Mouse (Mus musculus) myocyte (in vitro differentiated cells): ENCODE measurements around the gene Agpat4. TPM values are rescaled to one million over a fixed set of nuclear protein-coding genes. Genes with fewer than 3 reads are reported as not detected.

ENCODE experiments used
- H3K27me3 ChIP-seq: one replicate; pipeline ENCODE4 v1.6.1; 2011; ENCODE audit not compliant: control insufficient read depth, insufficient read depth, insufficient read length
- H3K36me3 ChIP-seq: one replicate; pipeline ENCODE4 v1.6.1; 2011; ENCODE audit not compliant: control insufficient read depth, insufficient read depth
- H3K4me2 ChIP-seq: one replicate; pipeline ENCODE4 v1.6.1; 2011; ENCODE audit warnings: low read depth, control low read depth
- H3K4me3 ChIP-seq: one replicate; pipeline ENCODE4 v1.5.1; 2011; ENCODE audit warnings: mild to moderate bottlenecking, control low read depth, moderate library complexity
- H3K79me2 ChIP-seq: one replicate; pipeline ENCODE4 v1.6.1; 2011; ENCODE audit not compliant: control insufficient read depth, insufficient read depth
- H3ac ChIP-seq: one replicate; pipeline ENCODE4 v1.6.1; 2011; ENCODE audit not compliant: control insufficient read depth, insufficient read length
- CEBPB ChIP-seq: IDR thresholded peaks from 2 replicates; pipeline ENCODE4 v1.6.1; 2011; ENCODE audit warnings: mild to moderate bottlenecking, moderate library complexity; ENCODE audit not compliant: poor library complexity, insufficient read depth, severe bottlenecking
- E2F4 ChIP-seq: IDR thresholded peaks from one replicate; pipeline ENCODE4 v1.6.1; 2011; ENCODE audit warnings: mild to moderate bottlenecking, control low read depth, moderate library complexity; ENCODE audit not compliant: insufficient read depth
- MAX ChIP-seq: IDR thresholded peaks from one replicate; pipeline ENCODE4 v1.6.1; 2011; ENCODE audit warnings: low read depth, mild to moderate bottlenecking, control low read depth
- MYOD1 ChIP-seq, 3 experiments: IDR thresholded peaks; one replicate each; pipeline ENCODE4 v1.6.1; 2011; ENCODE audit warnings: control low read depth in 2 of 3, low read depth in 2 of 3, mild to moderate bottlenecking in 2 of 3, moderate library complexity in 1 of 3; ENCODE audit not compliant: insufficient read length in 2 of 3, control insufficient read depth in 1 of 3
- MYOG ChIP-seq, 3 experiments: IDR thresholded peaks; one replicate each; pipeline ENCODE4 v1.6.1; 2011; ENCODE audit warnings: control low read depth in 2 of 3, low read depth in 2 of 3, mild to moderate bottlenecking in 2 of 3; ENCODE audit not compliant: insufficient read length in 2 of 3, control insufficient read depth in 1 of 3, insufficient read depth in 1 of 3
- POLR2A ChIP-seq: IDR thresholded peaks from one replicate; pipeline ENCODE4 v1.6.1; 2011; ENCODE audit warnings: low read depth, mild to moderate bottlenecking, control low read depth, moderate library complexity; ENCODE audit not compliant: insufficient read length
- POLR2AphosphoS2 ChIP-seq: IDR thresholded peaks from one replicate; pipeline ENCODE4 v1.6.1; 2011; ENCODE audit warnings: low read depth, control low read depth; ENCODE audit not compliant: insufficient read length
- REST ChIP-seq: IDR thresholded peaks from one replicate; pipeline ENCODE4 v1.6.1; 2011; ENCODE audit warnings: mild to moderate bottlenecking, control low read depth, moderate library complexity; ENCODE audit not compliant: insufficient read depth, insufficient read length
- SRF ChIP-seq: IDR thresholded peaks from one replicate; pipeline ENCODE4 v1.6.1; 2011; ENCODE audit warnings: low read depth; ENCODE audit not compliant: control insufficient read depth, insufficient read length
- TCF12 ChIP-seq: IDR thresholded peaks from one replicate; pipeline ENCODE4 v1.6.1; 2011; ENCODE audit warnings: mild to moderate bottlenecking, control low read depth; ENCODE audit not compliant: poor library complexity, insufficient read depth, severe bottlenecking
- TCF3 ChIP-seq: IDR thresholded peaks from one replicate; pipeline ENCODE4 v1.6.1; 2011; ENCODE audit warnings: low read depth, control low read depth; ENCODE audit not compliant: insufficient read length
- USF1 ChIP-seq: IDR thresholded peaks from one replicate; pipeline ENCODE4 v1.6.1; 2011; ENCODE audit warnings: low read depth, mild to moderate bottlenecking, control low read depth, moderate library complexity
- polyA plus RNA-seq: library from polyadenylated mRNA; unstranded; fragments of >200 nt; fragmentation: generic; extraction: Trizol; gene quantifications from one replicate; pipeline ENCODE4 v1.2.1, GENCODE M21; 2012; ENCODE audit warnings: missing spikeins

The Agpat4 gene
- polyA plus RNA-seq, 1 experiment, result 35.8 TPM

- no peaks in the 10 kb centered on the region for H3K79me2 ChIP-seq
- no peak overlapping the region for H3K4me3 ChIP-seq
- H3ac ChIP-seq, result no peak overlapping the region
- H3K4me2 ChIP-seq, result no peak overlapping the region
- no peaks in the 10 kb centered on the region for H3K27me3 ChIP-seq
- H3K36me3 ChIP-seq, result peaks cover 13% of the 10 kb centered on the region
- TF ChIP-seq MAX (no peak), E2F4 (no peak), POLR2A (no peak), REST (no peak), TCF3 (no peak), USF1 (no peak), POLR2AphosphoS2 (no peak), MYOD1 (IDR thresholded peaks at IDR 0.05; ENCODE audit: control insufficient read depth in 1 of 3, insufficient read length in 2 of 3, low read depth in 2 of 3) (no peak), SRF (no peak), MYOG (IDR thresholded peaks at IDR 0.05; ENCODE audit: control insufficient read depth in 1 of 3, insufficient read depth in 1 of 3, insufficient read length in 2 of 3, low read depth in 2 of 3) (no peak), CEBPB (no peak), TCF12 (no peak)
Observed at GRCm38 (mm10) chr17:12250581-12250980, 132.1 kb downstream of the Agpat4 start.

DNA sequence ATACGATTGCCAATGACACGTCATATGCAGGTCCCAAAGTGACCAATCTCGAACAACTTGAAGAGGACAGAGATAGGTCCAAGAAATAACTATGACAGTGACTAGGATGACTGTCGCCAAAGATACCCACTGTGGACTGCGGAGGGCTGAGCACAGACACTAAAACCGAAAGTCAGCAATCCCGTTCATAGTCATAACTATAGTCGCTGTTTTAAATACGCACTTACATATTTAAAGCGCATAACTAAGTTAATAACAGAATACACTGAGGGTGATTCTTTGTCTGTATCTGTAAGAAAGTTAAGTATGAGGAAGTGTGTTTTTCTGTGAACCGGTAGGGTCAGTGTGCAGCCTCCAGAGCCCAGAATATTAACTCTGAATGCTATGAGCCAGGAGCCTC lies 137.6 kb downstream of the Agpat4 start:
- Histone ChIP-seq H3K4me2 (no peak overlapping the region), H3K4me3 (no peak overlapping the region), H3ac (no peak overlapping the region), H3K79me2 (no peaks in the 10 kb centered on the region), H3K27me3 (no peaks in the 10 kb centered on the region), H3K36me3 (peaks cover 13% of the 10 kb centered on the region)
- no peak for TF ChIP-seq REST
- no peak for TF ChIP-seq MAX
- no peak for TF ChIP-seq E2F4
- no peak for TF ChIP-seq CEBPB
- TF ChIP-seq MYOG (IDR thresholded peaks at IDR 0.05; ENCODE audit: control insufficient read depth in 1 of 3, insufficient read depth in 1 of 3, insufficient read length in 2 of 3, low read depth in 2 of 3), result no peak
- no peak for TF ChIP-seq POLR2A
- no peak for TF ChIP-seq TCF12
- no peak for TF ChIP-seq SRF

- no peak for TF ChIP-seq SRF
- Histone ChIP-seq H3K27me3 (no peaks in the 10 kb centered on the region), H3ac (no peak overlapping the region), H3K4me3 (no peak overlapping the region), H3K36me3 (no peaks in the 10 kb centered on the region), H3K79me2 (no peaks in the 10 kb centered on the region), H3K4me2 (no peak overlapping the region)
Observed at GRCm38 (mm10) chr17:12258517-12258916, 140.0 kb downstream of the Agpat4 start.

DNA sequence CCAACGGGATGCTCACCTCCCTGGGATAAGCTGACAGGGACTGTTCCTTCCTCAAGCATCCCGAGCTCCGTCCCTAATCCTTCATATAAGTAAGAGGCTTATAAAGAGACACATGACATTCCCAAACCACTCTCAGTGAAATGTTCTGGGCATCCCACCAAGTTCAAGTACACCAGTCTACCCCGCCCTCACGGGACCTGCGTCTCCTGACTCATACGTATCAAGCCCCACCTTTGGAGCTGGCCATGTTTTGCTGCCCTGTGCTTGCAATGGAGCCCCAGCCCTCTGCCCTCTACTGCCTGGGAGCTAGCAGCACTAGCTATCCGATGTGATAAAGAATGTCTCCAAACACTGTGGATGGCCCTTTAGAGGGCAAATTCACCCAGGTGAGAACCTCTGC lies 141.5 kb downstream of the Agpat4 start:
- Histone ChIP-seq H3K79me2 (no peaks in the 10 kb centered on the region), H3K27me3 (no peaks in the 10 kb centered on the region), H3ac (no peak overlapping the region), H3K4me2 (no peak overlapping the region), H3K4me3 (no peak overlapping the region), H3K36me3 (no peaks in the 10 kb centered on the region)
- no peak for TF ChIP-seq SRF
- no peak for TF ChIP-seq CEBPB
- no peak for TF ChIP-seq MYOG (IDR thresholded peaks at IDR 0.05; ENCODE audit: control insufficient read depth in 1 of 3, insufficient read depth in 1 of 3, insufficient read length in 2 of 3, low read depth in 2 of 3)
- TF ChIP-seq USF1, result no peak
- TF ChIP-seq MYOD1 (IDR thresholded peaks at IDR 0.05; ENCODE audit: control insufficient read depth in 1 of 3, insufficient read length in 2 of 3, low read depth in 2 of 3), result no peak

- TF ChIP-seq USF1 (no peak), E2F4 (no peak), SRF (no peak), MYOG (IDR thresholded peaks at IDR 0.05; ENCODE audit: control insufficient read depth in 1 of 3, insufficient read depth in 1 of 3, insufficient read length in 2 of 3, low read depth in 2 of 3) (no peak), POLR2A (no peak), MYOD1 (IDR thresholded peaks at IDR 0.05; ENCODE audit: control insufficient read depth in 1 of 3, insufficient read length in 2 of 3, low read depth in 2 of 3) (no peak), CEBPB (no peak), TCF12 (no peak), REST (no peak), TCF3 (no peak), MAX (no peak), POLR2AphosphoS2 (no peak)
- Histone ChIP-seq H3ac (no peak overlapping the region), H3K79me2 (no peaks in the 10 kb centered on the region), H3K4me3 (no peak overlapping the region), H3K27me3 (no peaks in the 10 kb centered on the region), H3K36me3 (no peaks in the 10 kb centered on the region), H3K4me2 (no peak overlapping the region)
Observed at GRCm38 (mm10) chr17:12261376-12261775, 142.9 kb downstream of the Agpat4 start.
